Mouse (Mus musculus) ovary, postnatal 14 days (tissue): ENCODE results near the gene Ces2h.
A peak's percentile ranks its signal among the peaks of the same experiment; 100 is the strongest.
"Not testable (repeated sequence)": the region's sequence is repeated elsewhere in the genome, so short reads cannot be mapped to it uniquely, and the experiment has no call there.

Source experiments
- DNase-seq: peaks from one replicate; pipeline ENCODE4 v3.0.0; 2022; ENCODE audit warnings: low spot score

The Ces2h gene

GRCm38 (mm10) chr8:105000586-105000985, at the start of gene Ces2h:
TSS of gene Ces2h (plus strand) at chr8:105000853.
- no peak for DNase-seq

DNA sequence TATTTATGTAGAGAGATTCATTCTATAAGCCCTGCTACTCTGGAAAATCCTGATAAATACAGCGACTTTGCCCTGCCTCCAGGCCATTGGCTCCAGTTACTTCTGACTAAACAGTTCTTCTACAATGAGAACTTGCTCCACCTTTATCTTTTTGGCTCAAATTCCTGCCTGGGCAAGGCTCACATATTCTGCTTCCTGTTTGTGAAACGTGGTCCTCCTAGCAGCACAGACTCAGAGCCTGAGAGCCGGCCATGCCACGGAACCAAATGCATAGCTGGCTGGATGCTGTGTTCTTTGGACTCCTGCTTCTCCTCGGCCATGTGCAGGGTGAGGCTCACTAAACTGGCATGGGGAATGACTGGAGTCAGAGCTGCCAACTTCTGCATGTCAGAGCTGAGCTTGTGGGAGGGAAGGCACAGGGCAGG, 39.1 kb upstream of the Ces2h start, which contains the start of gene Ces2g:
Ces2g (plus strand) TSS at position 182 of the 425 bp plus-strand sequence.
- DNase-seq: peak; percentile 13

- no peak for DNase-seq
These were observed 38.3 kb upstream of the Ces2h start for GRCm38 (mm10) chr8:104962229-104962901.

DNA sequence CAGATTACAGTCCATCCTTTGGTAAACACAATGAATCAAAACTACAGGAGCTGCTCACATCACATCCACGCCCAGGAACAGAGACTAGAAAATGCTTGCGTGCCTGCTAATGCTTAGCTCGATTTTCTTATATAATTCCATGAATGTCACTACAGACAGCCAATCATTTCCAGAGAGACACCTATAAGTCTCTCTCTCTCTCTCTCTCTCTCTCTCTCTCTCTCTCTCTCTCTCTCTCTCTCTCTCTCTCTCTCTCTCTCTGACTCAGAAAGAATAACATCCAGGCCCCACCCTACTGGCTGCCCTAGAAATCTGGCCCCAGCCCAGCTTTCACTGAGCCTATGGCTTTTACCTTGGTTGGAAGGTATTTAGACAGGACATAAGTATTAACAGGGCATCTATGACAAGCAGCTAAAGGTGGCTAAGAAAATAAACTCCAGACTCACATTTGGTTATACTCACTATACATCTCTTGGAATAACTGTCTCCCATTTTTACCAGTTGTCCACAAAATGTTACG, 37.2 kb upstream of the Ces2h start:
- no peak for DNase-seq

- DNase-seq: no peak
These were observed 16.5 kb upstream of the Ces2h start for GRCm38 (mm10) chr8:104984126-104984525.

GRCm38 (mm10) chr8:104984942-104985341, 15.7 kb upstream of the Ces2h start:
- no peak for DNase-seq

GRCm38 (mm10) chr8:104998191-104998590, 2.5 kb upstream of the Ces2h start:
- no peak for DNase-seq

DNA sequence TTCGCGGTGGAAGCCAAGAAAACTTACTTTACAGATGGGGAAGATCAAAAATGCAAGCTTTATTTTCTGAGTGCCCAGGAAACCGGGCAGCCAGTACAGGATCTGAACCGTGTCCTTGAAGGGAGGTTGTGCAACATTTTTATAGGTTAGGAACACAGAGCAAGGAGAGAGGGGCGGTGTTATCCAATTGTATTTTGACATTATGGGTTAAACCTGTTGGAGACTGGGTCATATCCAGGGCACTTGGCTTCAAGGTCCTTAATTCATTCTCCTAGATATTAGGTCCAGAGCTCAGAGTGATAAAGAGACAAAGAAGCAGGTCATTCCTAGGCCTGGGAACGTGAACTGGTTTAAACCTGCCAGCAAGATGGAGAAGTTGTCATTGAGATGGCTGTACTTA, 1.5 kb upstream of the Ces2h start:
- DNase-seq: no peak

GRCm38 (mm10) chr8:105010000-105010399, 9.3 kb downstream of the Ces2h start:
- DNase-seq: no peak

DNA sequence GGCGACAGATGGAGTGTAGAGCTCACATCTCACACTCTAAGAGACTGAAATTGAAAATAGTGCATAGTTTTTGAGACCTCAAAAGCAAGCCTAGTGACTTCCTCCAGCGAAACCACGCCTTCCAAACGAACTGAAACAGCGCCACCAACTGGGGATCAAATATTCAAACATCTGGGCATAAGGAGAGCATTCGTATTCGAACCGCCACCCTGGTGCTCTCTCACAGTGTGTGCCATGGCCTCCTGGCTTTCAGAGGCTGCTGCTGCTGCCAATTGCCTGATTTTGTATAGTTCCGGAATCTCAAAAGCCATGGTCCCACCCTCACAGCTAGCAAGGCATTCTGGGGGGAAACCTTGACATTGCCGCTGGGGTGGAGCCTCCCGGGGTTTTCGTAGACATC, 10.5 kb downstream of the Ces2h start:
- no peak for DNase-seq

GRCm38 (mm10) chr8:105014391-105014790, 13.7 kb downstream of the Ces2h start:
- no peak for DNase-seq

GRCm38 (mm10) chr8:105021954-105022353, 21.3 kb downstream of the Ces2h start:
- DNase-seq: no peak

- DNase-seq: no peak
These were observed 22.4 kb downstream of the Ces2h start for GRCm38 (mm10) chr8:105023087-105023486.

- DNase-seq: no peak
These were observed 24.4 kb downstream of the Ces2h start for GRCm38 (mm10) chr8:105025050-105025449.

- no peak for DNase-seq
These were observed 42.9 kb downstream of the Ces2h start for GRCm38 (mm10) chr8:105043510-105043909.

DNA sequence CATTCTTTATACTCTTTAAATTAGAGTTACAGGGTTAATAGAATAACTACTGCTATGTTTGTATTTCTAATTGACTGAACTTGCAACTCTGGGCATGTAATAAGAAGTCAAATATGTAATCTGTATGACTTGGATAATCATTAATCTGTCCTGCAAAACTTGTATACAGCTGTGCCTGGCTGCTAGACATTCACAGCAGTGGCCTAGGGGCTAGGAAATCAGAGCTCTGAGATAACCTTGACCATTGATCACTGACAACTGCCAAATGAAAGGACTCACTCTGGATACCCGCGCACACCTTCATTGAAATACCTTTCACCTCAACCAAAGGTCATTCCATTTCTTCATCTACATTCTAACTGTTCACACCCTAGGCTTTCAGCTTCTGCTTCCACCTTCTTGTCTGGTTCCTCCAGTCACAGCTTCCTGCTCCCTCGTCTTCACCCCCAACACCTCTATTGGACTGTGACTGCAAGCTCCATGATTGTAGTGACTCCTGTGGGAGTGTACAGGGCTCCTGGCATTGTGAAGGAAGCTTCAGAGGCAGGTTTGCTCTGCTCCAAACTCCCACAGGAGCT, 45.3 kb downstream of the Ces2h start:
- DNase-seq: no peak

DNA sequence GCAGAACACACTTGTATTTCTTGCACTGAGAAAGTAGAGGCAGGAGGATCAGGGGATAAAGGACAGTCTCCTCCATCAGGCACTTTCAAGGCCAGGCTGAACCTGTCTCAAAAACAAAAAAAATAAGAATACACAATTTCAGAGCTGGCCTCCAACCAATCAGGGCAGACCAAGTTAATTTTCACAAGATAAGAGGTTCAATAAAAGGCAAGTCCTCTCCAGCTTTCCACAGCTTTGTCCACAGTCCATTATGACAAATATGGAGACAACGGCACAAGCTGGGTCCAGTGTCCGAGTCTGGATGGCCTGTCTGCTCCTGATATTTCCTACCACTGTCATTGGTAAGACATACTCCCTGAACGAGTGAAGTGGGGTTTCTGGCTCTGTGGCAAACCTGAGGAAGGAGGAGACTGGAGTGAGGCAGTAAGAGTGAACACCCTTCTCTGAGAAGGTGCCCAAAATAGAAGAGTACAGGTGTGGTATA, 47.8 kb downstream of the Ces2h start, which contains the start of gene Ces3a:
Ces3a (plus strand) TSS at position 231 of the 484 bp plus-strand sequence.
- DNase-seq: no peak

- no peak for DNase-seq
These were observed 55.6 kb downstream of the Ces2h start for GRCm38 (mm10) chr8:105056211-105056610.

- DNase-seq: no peak
These were observed 59.4 kb downstream of the Ces2h start for GRCm38 (mm10) chr8:105060056-105060455.

DNA sequence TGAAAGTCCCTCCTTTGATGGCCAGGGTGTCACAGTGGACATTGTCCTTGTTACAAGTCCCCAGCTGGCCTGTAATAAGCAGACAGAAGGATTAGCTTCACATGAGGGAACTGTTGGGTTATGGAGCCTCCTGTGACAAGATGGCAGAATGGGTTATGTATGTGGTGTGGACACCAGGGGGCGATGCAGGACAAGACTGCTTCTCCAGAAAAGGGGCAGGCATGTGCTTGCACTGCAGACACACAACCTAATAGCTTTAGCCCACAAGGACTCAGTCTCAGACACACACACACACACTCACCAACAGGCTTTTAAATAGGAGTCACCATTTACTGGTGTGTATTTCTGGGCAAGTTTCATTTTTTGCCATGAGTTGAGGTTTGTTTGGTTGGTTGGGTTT, 66.1 kb downstream of the Ces2h start:
- DNase-seq: no peak

GRCm38 (mm10) chr8:105067905-105068304, 67.3 kb downstream of the Ces2h start:
- not testable (repeated sequence) for DNase-seq

GRCm38 (mm10) chr8:105068971-105069370, 68.3 kb downstream of the Ces2h start:
- DNase-seq: no peak
